Mouse (Mus musculus): Measurements from ENCODE around the gene Jdp2.
"Not testable (repeated sequence)": the region's sequence is repeated elsewhere in the genome, so short reads cannot be mapped to it uniquely, and the experiment has no call there.

The Jdp2 gene

DNA sequence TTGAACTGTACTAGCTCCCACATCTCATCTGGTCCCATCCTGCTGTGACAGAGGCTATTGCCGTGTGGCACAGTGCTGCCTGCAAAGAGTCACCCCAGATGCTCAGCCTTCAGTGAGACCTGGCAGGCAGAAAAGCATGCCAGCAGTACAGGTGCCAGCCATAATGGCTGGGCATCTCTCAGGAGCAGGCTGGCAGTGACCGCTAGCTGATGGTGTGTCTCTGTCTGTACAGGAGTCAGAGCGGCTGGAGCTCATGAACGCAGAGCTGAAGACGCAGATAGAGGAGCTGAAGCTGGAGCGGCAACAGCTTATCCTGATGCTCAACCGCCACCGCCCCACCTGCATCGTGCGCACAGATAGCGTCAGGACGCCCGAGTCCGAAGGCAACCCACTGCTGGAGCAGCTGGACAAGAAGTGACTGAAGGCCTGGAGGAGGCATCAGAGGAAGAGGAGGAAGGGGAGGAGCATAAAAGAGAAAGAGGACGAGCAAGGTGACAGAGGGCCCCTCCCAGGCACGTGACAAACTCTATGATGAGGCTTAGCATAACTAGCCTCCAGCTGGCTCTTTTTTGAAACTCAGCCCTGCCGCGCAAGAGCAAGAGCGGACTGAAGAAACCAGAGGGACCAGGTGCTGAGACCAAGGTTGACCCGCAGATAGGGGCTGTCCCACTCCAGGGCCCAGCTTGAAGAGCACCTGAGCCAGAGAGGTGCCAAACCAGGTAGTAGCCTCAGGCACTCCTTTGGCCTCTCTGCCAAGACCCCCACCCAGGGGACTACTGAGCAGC is 39.9 kb downstream of the Jdp2 start:
- no peak for DNase-seq (ENCODE audit: low read depth, low spot score)

DNA sequence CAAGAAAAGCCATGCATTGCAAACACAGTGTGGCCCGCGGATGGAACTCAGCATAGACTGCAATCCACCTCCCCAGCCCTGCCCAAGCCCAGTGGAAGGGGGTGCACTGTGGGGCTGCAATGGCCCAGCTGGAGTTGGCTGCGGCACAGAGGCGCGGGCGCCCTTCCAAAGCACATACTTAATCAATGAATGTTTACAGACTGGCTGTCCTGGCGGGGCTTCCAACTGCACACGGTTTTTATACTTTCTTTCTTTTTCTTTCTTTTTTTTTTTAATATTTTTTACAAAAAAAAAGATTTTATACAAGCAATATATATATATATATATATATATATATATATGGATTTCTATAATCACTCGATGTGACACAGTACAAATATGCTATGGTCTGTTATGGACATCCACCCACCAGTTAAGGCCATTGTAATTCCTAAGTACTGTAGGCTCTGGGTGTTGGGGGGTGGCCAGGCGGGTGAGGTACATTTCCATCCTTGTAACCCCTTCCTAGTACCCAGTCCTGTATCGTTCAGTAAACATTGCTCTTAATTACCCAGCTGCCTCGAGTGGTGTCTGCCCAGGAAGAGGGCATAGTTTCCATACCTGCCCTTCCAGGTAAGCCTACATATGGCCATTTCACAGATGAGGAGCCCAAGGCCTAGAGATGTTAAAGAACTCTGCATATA is 40.6 kb downstream of the Jdp2 start:
- DNase-seq (ENCODE audit: low read depth, low spot score) = no peak

- no peak for DNase-seq (ENCODE audit: low read depth, low spot score)
Measured at GRCm38 (mm10) chr12:85640852-85641563, 42.2 kb downstream of the Jdp2 start.

GRCm38 (mm10) chr12:85641564-85641931 is 42.7 kb downstream of the Jdp2 start:
- no peak for DNase-seq (ENCODE audit: low read depth, low spot score)

DNA sequence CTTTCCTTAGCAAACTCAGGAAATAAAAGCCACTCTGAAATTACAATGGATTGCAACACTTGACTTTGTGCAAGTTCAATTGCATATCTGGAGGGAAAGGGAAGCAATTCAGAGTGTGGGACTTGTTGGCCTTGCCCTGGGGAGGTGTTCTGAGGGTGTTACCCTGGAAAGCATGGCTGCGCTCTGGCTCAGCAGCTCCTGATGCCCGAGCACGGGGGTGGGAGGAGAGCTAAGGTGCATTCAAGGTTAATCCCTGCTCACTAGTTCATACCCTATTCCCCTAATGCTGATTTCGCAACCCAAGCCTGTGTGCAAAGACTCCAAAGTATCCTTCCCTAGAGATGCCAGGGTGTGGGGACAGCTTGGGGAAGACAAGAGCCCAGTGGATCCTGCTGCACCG is 44.9 kb downstream of the Jdp2 start:
- no peak for DNase-seq (ENCODE audit: low read depth, low spot score)

- DNase-seq (ENCODE audit: low read depth, low spot score) = no peak
Measured at GRCm38 (mm10) chr12:85645664-85646063, 46.8 kb downstream of the Jdp2 start.

- peak; percentile 13 for DNase-seq (ENCODE audit: low read depth, low spot score)
Measured at GRCm38 (mm10) chr12:85647346-85647745, 48.5 kb downstream of the Jdp2 start.

- no peak for DNase-seq (ENCODE audit: low read depth, low spot score)
Measured at GRCm38 (mm10) chr12:85647955-85648354, 49.1 kb downstream of the Jdp2 start.

DNA sequence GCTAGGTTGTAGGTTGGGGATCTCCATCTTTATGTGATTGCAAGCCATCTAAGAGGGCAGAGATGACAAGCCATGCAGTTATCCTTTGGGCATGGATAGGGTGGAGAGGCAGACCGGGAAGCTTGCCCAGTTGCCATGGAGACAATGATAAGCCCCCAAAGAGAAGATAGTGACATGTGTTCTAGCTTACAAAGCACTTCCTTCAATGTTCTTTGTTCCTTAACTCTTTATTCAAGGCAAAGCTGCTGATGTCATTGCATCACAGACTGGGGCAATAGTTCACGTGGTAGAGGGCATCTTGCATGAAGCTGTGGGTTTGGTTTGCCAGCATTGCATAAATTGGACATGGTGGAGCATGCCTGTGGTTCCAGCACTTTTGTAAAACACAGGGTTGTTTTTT is 60.5 kb downstream of the Jdp2 start:
- no peak for DNase-seq (ENCODE audit: low read depth, low spot score)

DNA sequence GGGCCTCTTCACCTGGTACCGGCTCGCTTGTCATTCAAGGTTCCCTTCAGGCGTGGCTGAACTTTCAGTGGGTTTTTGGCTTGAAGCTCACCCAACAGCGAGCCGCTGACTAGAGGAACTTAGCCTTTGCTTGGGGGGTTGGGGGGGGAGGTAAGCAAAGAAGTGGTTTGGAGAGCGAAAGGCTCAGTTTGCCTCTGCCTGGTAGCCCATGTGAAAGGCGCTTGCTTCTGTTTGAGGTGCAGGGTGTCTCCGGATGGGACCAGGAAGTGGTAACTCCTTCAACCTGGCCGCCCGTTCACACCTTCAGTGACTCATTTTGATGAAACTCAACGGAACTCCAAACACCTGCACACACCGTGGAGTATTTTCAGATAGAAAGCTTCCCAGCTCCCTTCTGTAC is 62.0 kb downstream of the Jdp2 start:
- DNase-seq (ENCODE audit: low read depth, low spot score) = no peak

- DNase-seq (ENCODE audit: low read depth, low spot score) = not testable (repeated sequence)
Measured at GRCm38 (mm10) chr12:85662232-85662631, 63.4 kb downstream of the Jdp2 start.

DNA sequence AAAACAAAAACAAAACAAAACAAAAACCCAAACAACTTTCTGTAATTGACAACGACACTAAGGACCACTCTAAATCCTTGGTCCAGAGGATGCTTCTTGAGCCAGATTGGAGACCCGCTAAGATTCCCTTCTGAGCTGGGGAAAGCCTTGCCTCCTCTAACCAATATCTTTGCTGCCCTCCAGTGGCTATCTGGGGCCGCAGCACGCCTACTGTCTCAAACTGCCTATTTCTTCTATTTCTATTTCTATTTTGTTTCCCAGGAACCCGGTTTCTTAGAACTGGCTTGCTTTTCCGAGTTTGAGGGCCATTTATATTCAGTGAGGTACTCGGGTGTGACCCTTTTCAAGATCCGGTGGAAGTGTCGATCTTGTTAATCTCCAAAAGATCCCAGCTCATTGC is 64.1 kb downstream of the Jdp2 start:
- peak; percentile 42 for DNase-seq (ENCODE audit: low read depth, low spot score)

DNA sequence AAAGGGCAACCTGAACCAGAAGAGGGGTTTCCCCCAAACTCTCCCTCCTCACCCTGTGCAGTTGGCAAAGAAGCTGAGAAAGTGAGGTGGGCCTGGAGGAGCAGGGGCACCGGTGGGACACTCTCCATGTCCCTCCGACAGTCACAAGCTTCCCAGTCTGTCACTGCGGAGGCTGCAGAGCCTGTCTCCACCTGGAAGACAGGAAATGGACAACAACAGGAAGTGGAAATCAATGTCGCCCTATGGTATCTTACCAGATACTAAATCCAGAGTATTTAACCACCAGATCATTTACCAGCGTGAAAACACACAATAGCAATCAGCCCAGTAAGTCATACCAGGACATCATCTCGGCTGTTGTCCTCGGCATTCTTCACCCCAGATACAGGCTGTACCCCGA is 67.3 kb downstream of the Jdp2 start:
- DNase-seq (ENCODE audit: low read depth, low spot score) = no peak

GRCm38 (mm10) chr12:85667071-85667470 is 68.2 kb downstream of the Jdp2 start:
- no peak for DNase-seq (ENCODE audit: low read depth, low spot score)

GRCm38 (mm10) chr12:85668696-85669095 is 69.9 kb downstream of the Jdp2 start:
- no peak for DNase-seq (ENCODE audit: low read depth, low spot score)

GRCm38 (mm10) chr12:85670080-85670479 is 71.3 kb downstream of the Jdp2 start:
- DNase-seq (ENCODE audit: low read depth, low spot score) = no peak

DNA sequence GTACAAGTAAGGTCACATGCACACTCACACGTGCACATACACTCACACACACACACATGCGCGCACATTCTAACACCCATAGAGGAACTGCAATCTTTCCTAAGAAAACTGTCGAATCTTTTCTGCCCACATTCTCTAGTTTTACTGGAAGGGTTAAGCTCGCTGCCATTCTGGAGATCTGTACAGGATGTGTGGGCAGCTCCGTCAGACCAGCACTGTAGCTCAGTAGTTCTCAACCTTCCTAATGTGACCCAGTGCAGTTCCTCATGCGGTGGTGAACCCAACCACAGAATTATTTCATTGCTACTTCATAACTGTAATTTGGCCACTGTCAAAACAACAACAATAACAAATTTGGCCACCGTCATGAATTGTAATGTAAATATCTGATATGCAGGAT is 75.1 kb downstream of the Jdp2 start:
- no peak for DNase-seq (ENCODE audit: low read depth, low spot score)

DNA sequence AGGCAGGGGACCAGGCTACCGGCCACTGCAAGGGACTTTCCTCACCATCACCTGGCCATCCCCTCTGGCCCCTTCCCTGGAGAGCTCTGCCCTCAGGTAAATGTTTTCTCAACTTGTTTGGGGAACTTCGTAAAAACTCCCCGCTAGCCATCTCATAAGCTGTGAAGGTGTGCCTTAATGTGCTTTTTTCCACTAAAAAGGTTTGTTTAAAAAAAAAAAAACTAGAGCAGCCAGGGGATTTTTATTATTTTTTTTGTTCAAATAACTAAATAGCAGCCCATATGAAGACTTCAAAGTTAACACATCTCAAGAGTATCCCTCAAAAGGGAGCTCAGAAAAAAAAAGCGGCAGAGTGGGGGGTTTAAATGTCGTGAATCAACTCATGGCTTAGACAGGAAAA is 80.3 kb downstream of the Jdp2 start:
- DNase-seq (ENCODE audit: low read depth, low spot score) = no peak

DNA sequence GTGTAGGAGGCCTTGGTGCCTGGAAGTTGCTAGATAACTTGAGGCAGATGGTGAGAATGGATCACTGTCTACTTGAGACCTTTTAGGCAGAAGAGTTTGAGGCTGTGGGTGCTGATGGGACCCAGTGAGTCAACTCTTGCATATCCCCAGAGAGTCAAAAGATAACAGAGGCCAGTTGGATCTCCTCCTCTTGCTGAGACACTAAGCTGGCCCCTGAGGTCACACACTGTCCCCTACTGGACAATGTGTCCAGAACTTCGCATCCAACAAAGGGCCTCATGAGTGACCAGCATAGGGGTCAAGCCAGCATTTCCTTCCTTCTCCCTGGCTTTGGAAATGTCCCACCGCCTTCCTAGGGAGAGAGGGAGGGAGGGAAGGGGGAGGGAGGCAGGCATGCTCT is 81.0 kb downstream of the Jdp2 start:
- DNase-seq (ENCODE audit: low read depth, low spot score) = no peak

- DNase-seq (ENCODE audit: low read depth, low spot score) = no peak
Measured at GRCm38 (mm10) chr12:85682328-85682727, 83.5 kb downstream of the Jdp2 start.

DNA sequence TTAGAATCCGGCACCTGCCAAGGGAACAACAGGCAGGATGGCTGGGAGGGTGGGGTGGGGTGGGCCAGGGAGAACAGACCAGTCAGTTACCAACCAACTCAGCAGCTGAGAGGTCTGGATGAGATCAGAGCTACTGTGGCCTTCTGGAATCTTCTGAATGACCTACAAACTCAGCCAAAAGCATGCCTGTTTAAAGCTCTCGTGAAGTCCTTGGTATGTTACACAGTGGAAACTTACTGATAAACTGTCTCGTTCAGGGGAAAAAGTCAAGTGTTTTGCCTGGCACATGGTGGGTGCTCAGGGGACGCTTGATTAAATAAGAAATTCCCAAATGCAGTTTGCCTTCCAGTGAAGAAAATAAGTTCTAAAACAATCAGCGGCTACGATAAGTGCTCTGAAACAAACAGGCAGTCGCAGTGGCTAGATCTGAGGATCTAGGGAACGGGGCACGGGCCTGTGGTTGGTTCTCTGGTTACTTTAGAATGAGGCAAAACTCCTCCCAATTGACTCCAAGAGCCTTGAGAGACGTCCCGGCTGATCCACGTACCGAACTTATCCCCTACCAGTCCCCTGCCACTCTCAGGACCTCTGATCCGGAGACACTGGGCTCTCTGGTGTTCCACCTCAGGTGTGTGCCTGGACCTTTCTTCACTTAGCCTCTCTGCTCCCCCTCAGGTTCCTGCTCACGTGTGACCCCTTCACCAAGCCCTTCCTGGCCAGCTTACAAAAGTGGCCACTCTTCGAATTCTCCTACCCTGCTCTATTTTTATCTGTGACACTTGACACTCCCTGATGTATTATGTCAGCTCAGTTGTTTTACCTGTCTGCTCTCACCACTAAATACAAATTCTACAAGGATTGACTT is 85.8 kb downstream of the Jdp2 start:
- DNase-seq (ENCODE audit: low read depth, low spot score) = no peak
